Mouse (Mus musculus) layer of hippocampus, postnatal 14 days (tissue): ENCODE data around the gene Smarcd3. TPM values are rescaled to one million over a fixed set of nuclear protein-coding genes. Genes with fewer than 3 reads are reported as not detected.
"Not testable (repeated sequence)": the region's sequence is repeated elsewhere in the genome, so short reads cannot be mapped to it uniquely, and the experiment has no call there.

Experiments used
- DNase-seq, 2 experiments: peaks; one replicate each; pipeline ENCODE4 v3.0.0; 2021 to 2022; ENCODE audit warnings: low spot score in 2 of 2, mixed read lengths in 1 of 2
- microRNA-seq, 2 experiments: library from miRNA; unstranded; fragments of <30 nt; microRNA quantifications; one replicate each; pipeline ENCODE4 v1.2.0; 2021
- total RNA-seq, 2 experiments: library from RNA; stranded (reverse); gene quantifications; 2 replicates each; pipeline ENCODE4 v1.2.3; 2021

Smarcd3 gene
- total RNA-seq, 2 experiments from 2014 or later: 112 to 113 TPM

DNA sequence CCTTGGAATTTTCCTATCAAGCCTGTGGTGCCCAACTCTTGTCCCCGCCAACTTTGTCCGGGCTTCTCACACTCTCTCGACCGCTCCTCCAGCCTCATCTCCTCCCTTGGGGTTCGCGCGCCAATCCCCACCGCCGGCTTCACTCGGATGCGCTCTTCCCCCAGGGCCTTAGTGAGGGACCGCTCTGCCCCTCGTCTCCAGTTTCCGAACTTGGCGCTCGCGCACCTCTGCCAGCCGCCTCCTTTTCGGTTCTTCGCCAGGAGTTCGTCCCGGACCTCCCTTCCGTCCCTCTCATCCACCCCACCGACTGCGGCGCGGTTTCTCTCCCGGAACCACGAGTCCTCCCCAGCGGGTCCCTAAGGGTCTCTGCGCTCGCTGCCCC is 47.4 kb downstream of the Smarcd3 start:
- no peak for DNase-seq

DNA sequence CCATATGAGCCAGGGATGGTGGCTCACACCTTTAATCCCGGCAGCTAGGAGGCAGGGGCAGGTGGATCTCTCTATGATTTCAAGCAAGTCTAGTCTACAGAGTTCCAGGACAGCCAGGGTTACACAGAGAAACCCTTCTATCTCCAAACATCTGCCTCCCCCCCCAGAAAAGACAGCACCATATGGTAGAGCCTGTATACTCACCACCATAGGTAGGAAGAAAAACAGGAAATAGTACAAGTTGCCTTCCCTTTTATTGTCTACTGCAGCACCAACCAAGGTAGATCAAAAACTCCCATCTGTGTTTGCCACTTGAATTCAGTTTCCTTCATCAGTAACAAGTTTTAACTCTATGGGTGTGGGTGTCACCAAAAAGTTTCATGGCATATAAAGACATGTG is 48.3 kb downstream of the Smarcd3 start:
- DNase-seq: no peak

DNA sequence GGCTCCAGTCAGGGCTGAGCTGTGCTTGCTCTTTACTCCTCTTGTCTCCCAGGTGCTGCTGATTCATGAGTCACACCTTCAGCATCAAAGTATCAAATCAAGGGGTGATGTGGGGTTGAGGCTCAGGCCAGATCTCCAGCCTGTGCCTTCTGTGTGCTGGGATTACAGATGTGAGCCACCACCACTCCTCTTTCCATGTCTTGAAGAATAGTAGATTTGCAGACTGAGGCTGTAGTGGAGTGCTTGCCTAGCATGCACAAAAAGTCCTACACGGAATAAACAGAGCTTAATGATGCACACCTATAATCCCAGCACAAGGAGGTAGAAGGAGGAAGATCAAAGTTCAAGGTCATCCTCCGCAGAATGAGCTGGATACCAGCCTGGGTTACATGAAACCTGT is 67.5 kb downstream of the Smarcd3 start, which contains the start of gene 4931409K22Rik:
Gene 4931409K22Rik, minus strand, starts transcription at position 101 of the 400 bp plus-strand sequence.
- no peak for DNase-seq

DNA sequence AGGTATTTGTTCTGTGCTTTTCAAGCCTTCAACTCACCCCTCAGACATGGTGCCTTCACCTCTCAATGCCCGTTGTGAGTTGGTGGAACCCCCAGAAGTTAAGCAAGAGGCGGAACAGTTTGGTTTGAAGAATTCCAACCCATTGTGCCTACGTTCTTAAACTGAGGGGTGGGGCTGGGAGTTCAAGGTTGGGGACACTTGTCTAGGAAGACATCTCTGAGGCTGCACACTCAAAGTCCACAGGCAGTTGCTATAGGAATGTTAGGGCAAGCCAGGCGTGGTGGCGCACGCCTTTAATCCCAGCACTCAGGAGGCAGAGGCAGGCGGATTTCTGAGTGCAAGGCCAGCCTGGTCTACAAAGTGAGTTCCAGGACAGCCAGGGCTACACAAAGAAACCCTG is 68.9 kb downstream of the Smarcd3 start:
- DNase-seq: not testable (repeated sequence)

DNA sequence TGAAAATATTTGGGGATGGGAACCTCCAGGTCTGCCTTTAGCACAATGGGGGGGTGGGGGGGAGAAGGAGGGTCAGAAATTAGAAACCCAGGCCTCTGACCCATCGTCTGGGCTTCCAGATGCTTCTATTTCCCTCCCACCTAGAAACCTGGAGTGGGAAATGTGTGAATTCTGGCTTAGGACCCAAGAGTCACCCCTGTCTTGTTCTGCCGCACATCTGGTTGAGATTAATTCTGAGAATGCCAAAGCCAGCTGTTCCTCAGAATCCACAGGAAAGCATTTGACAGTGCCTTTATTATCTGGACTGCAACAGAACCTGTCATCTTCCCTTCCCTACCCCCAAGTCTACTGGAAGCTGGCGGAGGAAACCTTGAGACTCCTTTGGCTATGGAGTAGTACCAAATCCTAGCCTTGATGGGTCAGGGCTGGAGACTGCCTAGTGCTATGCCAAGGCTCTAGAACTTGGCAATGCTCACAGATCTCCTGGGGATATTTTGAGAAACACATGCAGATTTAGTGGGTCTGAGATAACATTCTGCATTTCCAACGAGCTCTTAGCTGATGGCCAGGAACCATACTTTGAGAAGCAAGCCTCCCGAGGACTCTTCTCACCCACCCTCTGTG is 70.5 kb downstream of the Smarcd3 start:
- no peak for DNase-seq

DNA sequence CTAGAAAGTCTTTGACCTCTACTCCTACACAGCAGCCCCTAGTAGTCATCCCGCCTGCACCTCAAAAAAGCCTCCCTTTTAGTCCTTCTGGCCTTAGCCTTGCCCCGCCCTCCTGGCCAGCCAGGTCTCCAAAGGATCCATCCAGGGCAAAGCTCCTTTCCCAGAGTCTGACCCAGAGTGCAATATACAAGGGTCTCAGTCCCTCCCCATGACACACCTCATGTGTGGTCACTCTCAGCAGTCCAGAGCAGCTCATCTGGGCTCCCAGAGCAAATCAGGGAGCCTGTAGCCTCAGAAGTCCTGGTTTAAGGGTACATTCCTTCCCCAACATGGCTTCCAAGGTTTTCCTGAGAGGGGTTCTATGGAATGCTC is 72.9 kb downstream of the Smarcd3 start:
- no peak for DNase-seq

DNA sequence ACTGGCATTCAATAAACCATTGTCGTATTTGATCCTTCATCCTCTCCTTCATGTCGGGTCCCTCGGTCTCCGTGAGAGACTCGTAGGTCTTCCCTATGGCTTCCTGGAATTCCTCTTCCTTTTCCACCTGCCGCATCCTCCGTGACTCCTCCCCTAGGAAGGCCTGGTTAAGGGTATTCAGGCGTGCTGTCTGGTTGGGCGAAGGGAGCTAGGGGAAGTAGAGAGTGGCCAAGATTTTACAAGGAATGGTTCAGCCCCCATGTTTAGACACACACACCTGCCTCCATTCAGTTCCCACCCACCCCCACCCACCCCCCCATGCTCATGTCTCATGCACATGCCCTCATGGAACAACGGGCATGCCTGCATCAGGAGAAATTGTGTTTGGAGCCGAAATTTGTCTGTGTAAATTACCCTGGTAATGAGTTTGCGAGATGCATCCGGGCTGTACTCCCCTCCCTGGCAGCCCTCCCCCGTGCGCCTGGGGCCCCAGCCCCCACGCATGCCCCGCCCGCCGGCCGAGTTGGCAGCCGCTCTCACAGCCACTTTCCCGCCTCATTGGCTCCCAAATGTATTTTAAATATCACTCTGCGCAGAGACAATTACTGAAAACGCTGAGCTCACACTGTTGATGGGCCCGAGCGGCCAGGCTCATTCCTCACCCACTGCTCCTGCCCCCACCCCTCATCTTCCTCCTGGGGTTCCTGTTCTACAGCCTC is 73.5 kb downstream of the Smarcd3 start:
- peak; percentile 48 to 64 for DNase-seq

DNA sequence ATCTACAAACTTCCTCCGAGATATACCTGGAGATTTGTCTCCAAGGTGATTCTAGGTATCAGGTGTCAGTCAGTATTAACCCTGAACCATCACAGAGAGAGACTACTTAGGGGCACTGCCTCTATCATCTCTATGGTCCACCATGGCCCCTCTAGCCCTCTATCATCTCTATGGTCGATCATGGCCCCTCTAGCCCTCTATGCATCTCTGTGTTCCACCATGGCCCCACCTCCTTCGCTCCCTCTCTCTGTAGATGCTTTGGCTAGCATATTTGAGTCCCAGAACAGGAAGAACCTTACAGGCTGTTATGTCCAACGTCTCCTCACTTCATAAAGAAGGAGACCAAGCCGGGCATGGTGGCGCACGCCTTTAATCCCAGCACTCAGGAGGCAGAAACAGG is 81.6 kb downstream of the Smarcd3 start:
- no peak for DNase-seq

DNA sequence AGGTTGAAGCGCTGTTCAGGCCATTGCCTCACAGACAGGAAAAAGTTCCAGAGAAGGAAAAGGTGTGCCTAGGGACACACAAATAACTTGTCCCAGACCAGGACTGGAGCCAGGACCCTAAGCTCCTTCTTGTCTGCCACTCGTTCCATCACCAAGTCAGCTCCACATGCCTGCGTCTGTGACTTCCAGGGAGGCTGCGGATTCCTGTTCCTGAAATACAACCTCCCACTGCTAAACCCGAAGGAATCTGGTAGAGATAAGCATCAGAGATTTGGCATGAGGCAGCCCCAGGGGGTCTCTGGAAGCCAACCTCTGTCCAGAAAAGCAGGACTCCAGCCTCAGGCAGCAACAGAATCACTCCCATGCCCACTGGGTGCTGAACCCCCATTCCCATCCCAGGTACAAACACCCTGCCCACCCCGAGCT is 83.1 kb downstream of the Smarcd3 start:
- no peak for DNase-seq

Small RNAs within 50 kb of the gene (microRNA-seq; reads per million reads assigned to microRNA genes)
- gene Mir671: 1,152 to 1,720 reads per million in 2 experiments

Other genes starting within 250 kb of the Smarcd3 start
- 1 to 10 TPM; 2.8 to 3.4 TPM for gene Atg9b, start 232.3 kb downstream of the Smarcd3 start, total RNA-seq
- gene Abcb8, start 230.7 kb downstream of the Smarcd3 start, total RNA-seq: 10 to 100 TPM; 43.0 to 54.1 TPM
- under 1 TPM in 1 of 2 experiments, not detected in 1; 0.18 TPM for gene Asic3, start 211.0 kb downstream of the Smarcd3 start, total RNA-seq
- gene Cdk5, start 200.9 kb downstream of the Smarcd3 start, total RNA-seq: 100 to 1,000 TPM; 127 to 133 TPM
- gene Slc4a2, start 200.6 kb downstream of the Smarcd3 start, total RNA-seq: 10 to 100 TPM; 33.0 to 45.8 TPM
- gene Fastk, start 179.1 kb downstream of the Smarcd3 start, total RNA-seq: 100 to 1,000 TPM; 113 to 116 TPM
- gene Tmub1, start 176.6 kb downstream of the Smarcd3 start, total RNA-seq: 10 to 100 TPM; 23.1 to 27.5 TPM
- 100 to 1,000 TPM; 540 to 568 TPM for gene Agap3, start 172.2 kb downstream of the Smarcd3 start, total RNA-seq
- gene Gbx1, start 97.2 kb downstream of the Smarcd3 start, total RNA-seq: not detected
- gene Asb10, start 83.4 kb downstream of the Smarcd3 start, total RNA-seq: under 1 TPM; 0.28 to 0.33 TPM
- not detected for gene 4931409K22Rik, start 67.6 kb downstream of the Smarcd3 start, total RNA-seq
- gene Abcf2, start 46.9 kb downstream of the Smarcd3 start, total RNA-seq: 10 to 100 TPM; 59.9 to 61.5 TPM
- 10 to 100 TPM; 64.3 to 73.2 TPM for gene Chpf2, start 37.7 kb downstream of the Smarcd3 start, total RNA-seq
- 10 to 100 TPM; 66.5 to 67.0 TPM for gene Nub1, start 61.1 kb upstream of the Smarcd3 start, total RNA-seq
- gene Wdr86, start 106.3 kb upstream of the Smarcd3 start, total RNA-seq: 1 to 10 TPM; 1.1 to 4.7 TPM
- gene Crygn, start 133.6 kb upstream of the Smarcd3 start, total RNA-seq: 1 to 10 TPM; 2.3 to 3.3 TPM
- 100 to 1,000 TPM; 111 to 117 TPM for gene Rheb, start 218.2 kb upstream of the Smarcd3 start, total RNA-seq